Mouse (Mus musculus): ENCODE results near the gene Gm49320. TPM values are rescaled to one million over a fixed set of nuclear protein-coding genes. Genes with fewer than 3 reads are reported as not detected.
A peak's percentile ranks its signal among the peaks of the same experiment; 100 is the strongest.

Gene Gm49320
- polyA plus RNA-seq, 1 experiment from 2014 or later = 2.0 TPM

GRCm38 (mm10) chr8:4265160-4265914 lies 26.7 kb downstream of the Gm49320 start:
- Histone ChIP-seq H3K4me3 (no peak overlapping the region), H3K36me3 (peaks cover 94% of the 10 kb centered on the region)
- WGBS = 89% methylated on average over 15 of the region's 15 CpGs

GRCm38 (mm10) chr8:4267627-4268026 lies 29.0 kb downstream of the Gm49320 start:
- H3K27me3 ChIP-seq = no peaks in the 10 kb centered on the region
- WGBS = 77% methylated on average over 15 of the region's 15 CpGs
- H3K36me3 ChIP-seq = peaks cover 87% of the 10 kb centered on the region
- no peak overlapping the region for H3K4me3 ChIP-seq
- H3K9me3 ChIP-seq = no peaks in the 10 kb centered on the region
- H3K4me2 ChIP-seq (replicated peaks) = no peak overlapping the region
- no peak overlapping the region for H3K9ac ChIP-seq
- no peak overlapping the region for H3K27ac ChIP-seq
- H3K4me1 ChIP-seq = no peaks in the 10 kb centered on the region
- no peak for ATAC-seq (ENCODE audit: insufficient number of reproducible peaks, insufficient read depth, low FRiP score, low TSS enrichment)

More at GRCm38 (mm10) chr8:4265160-4265914, 26.7 kb downstream of the Gm49320 start:
- H3K9me3 ChIP-seq = no peaks in the 10 kb centered on the region
- no peak for ATAC-seq (ENCODE audit: insufficient number of reproducible peaks, insufficient read depth, low FRiP score, low TSS enrichment)
- no peak overlapping the region for H3K4me2 ChIP-seq (replicated peaks)
- no peaks in the 10 kb centered on the region for H3K4me1 ChIP-seq
- no peaks in the 10 kb centered on the region for H3K27me3 ChIP-seq
- no peak overlapping the region for H3K9ac ChIP-seq
- H3K27ac ChIP-seq = no peak overlapping the region

GRCm38 (mm10) chr8:4269609-4270008 lies 30.9 kb downstream of the Gm49320 start:
- WGBS = 91% methylated on average over 6 of the region's 6 CpGs
- Histone ChIP-seq H3K9ac (no peak overlapping the region), H3K4me1 (peaks cover under 1% of the 10 kb centered on the region; the same call in 1 of the 2 replicates), H3K4me2 (replicated peaks) (no peak overlapping the region), H3K27ac (no peak overlapping the region), H3K4me3 (no peak overlapping the region), H3K36me3 (peaks cover 78% of the 10 kb centered on the region), H3K9me3 (no peaks in the 10 kb centered on the region), H3K27me3 (no peaks in the 10 kb centered on the region)
- no peak for ATAC-seq (ENCODE audit: insufficient number of reproducible peaks, insufficient read depth, low FRiP score, low TSS enrichment)

GRCm38 (mm10) chr8:4275275-4276110 lies 36.8 kb downstream of the Gm49320 start, which contains the start of gene Timm44:
Gene Timm44 (minus strand): TSS chr8:4275913.
- H3K36me3 ChIP-seq = peaks cover 23% of the 10 kb centered on the region
- peak within 1 kb of the TSS; percentile 66 for H3K9ac ChIP-seq
- H3K4me1 ChIP-seq = peaks cover 7% of the 10 kb centered on the region
- H3K4me2 ChIP-seq (replicated peaks) = peak within 1 kb of the TSS; percentile 72
- H3K27me3 ChIP-seq = no peaks in the 10 kb centered on the region
- WGBS = under 1% methylated on average over 39 of the region's 39 CpGs
- peak; percentile 91 for ATAC-seq (ENCODE audit: insufficient number of reproducible peaks, insufficient read depth, low FRiP score, low TSS enrichment)
- H3K27ac ChIP-seq = peak within 1 kb of the TSS; percentile 41; the same call in 1 of the 2 replicates
- H3K4me3 ChIP-seq = peak within 1 kb of the TSS; percentile 64
- H3K9me3 ChIP-seq = no peaks in the 10 kb centered on the region

GRCm38 (mm10) chr8:4276111-4276465 lies 37.4 kb downstream of the Gm49320 start:
- peak overlapping the region; percentile 64 for H3K4me3 ChIP-seq
- H3K4me1 ChIP-seq = peaks cover 7% of the 10 kb centered on the region
- peak overlapping the region; percentile 41; the same call in 1 of the 2 replicates for H3K27ac ChIP-seq
- H3K27me3 ChIP-seq = no peaks in the 10 kb centered on the region
- 28% methylated on average over 9 of the region's 9 CpGs for WGBS
- peak overlapping the region; percentile 66 for H3K9ac ChIP-seq
- no peaks in the 10 kb centered on the region for H3K9me3 ChIP-seq
- H3K36me3 ChIP-seq = peaks cover 18% of the 10 kb centered on the region
- ATAC-seq (ENCODE audit: insufficient number of reproducible peaks, insufficient read depth, low FRiP score, low TSS enrichment) = peak; percentile 47; the same call in 1 of the 2 replicates
- H3K4me2 ChIP-seq (replicated peaks) = peak overlapping the region; percentile 72

GRCm38 (mm10) chr8:4292738-4293137 lies 54.1 kb downstream of the Gm49320 start:
- no peak overlapping the region for H3K27ac ChIP-seq

GRCm38 (mm10) chr8:4297822-4298221 lies 59.2 kb downstream of the Gm49320 start:
- Histone ChIP-seq H3K27ac (no peak overlapping the region), H3K9ac (no peak overlapping the region), H3K4me3 (no peak overlapping the region), H3K9me3 (no peaks in the 10 kb centered on the region), H3K36me3 (peaks cover 83% of the 10 kb centered on the region), H3K4me2 (replicated peaks) (no peak overlapping the region), H3K27me3 (no peaks in the 10 kb centered on the region), H3K4me1 (no peaks in the 10 kb centered on the region)
- 91% methylated on average over 4 of the region's 4 CpGs for WGBS
- no peak for ATAC-seq (ENCODE audit: insufficient number of reproducible peaks, insufficient read depth, low FRiP score, low TSS enrichment)

More at GRCm38 (mm10) chr8:4292738-4293137, 54.1 kb downstream of the Gm49320 start:
- Histone ChIP-seq H3K27me3 (no peaks in the 10 kb centered on the region), H3K9ac (no peak overlapping the region), H3K9me3 (no peaks in the 10 kb centered on the region), H3K4me2 (replicated peaks) (no peak overlapping the region), H3K4me1 (no peaks in the 10 kb centered on the region), H3K4me3 (no peak overlapping the region), H3K36me3 (peaks cover 79% of the 10 kb centered on the region)
- WGBS = 93% methylated on average over 5 of the region's 5 CpGs
- ATAC-seq (ENCODE audit: insufficient number of reproducible peaks, insufficient read depth, low FRiP score, low TSS enrichment) = no peak

Other genes starting within 250 kb of the Gm49320 start
- gene Cd209f, start 133.0 kb upstream of the Gm49320 start, polyA plus RNA-seq (2016; fragmentation: Nextera tagmentation; extraction: Ambion mirVana) = not detected in 2 replicates
- not detected in 2 replicates for gene Cd209g, start 104.8 kb upstream of the Gm49320 start, polyA plus RNA-seq (2016; fragmentation: Nextera tagmentation; extraction: Ambion mirVana)
- gene Evi5l, start 72.3 kb upstream of the Gm49320 start, polyA plus RNA-seq (2016; fragmentation: Nextera tagmentation; extraction: Ambion mirVana) = 35.6 and 37.3 TPM in 2 replicates
- 5.5 and 6.1 TPM in 2 replicates for gene Prr36, start 21.4 kb upstream of the Gm49320 start, polyA plus RNA-seq (2016; fragmentation: Nextera tagmentation; extraction: Ambion mirVana)
- 0.56 and 0.67 TPM in 2 replicates for gene Lrrc8e, start 12.0 kb upstream of the Gm49320 start, polyA plus RNA-seq (2016; fragmentation: Nextera tagmentation; extraction: Ambion mirVana)
- gene Map2k7, start 125 bp upstream of the Gm49320 start, polyA plus RNA-seq (2016; fragmentation: Nextera tagmentation; extraction: Ambion mirVana) = 36.1 and 40.1 TPM in 2 replicates
- 5.8 and 6.5 TPM in 2 replicates for gene Tgfbr3l, start 9.3 kb downstream of the Gm49320 start, polyA plus RNA-seq (2016; fragmentation: Nextera tagmentation; extraction: Ambion mirVana)
- gene Snapc2, start 14.2 kb downstream of the Gm49320 start, polyA plus RNA-seq (2016; fragmentation: Nextera tagmentation; extraction: Ambion mirVana) = 71.3 and 71.7 TPM in 2 replicates
- gene Ctxn1, start 20.4 kb downstream of the Gm49320 start, polyA plus RNA-seq (2016; fragmentation: Nextera tagmentation; extraction: Ambion mirVana) = 120 and 141 TPM in 2 replicates
- 64.1 and 64.3 TPM in 2 replicates for gene Timm44, start 37.0 kb downstream of the Gm49320 start, polyA plus RNA-seq (2016; fragmentation: Nextera tagmentation; extraction: Ambion mirVana)
- 23.1 and 26.0 TPM in 2 replicates for gene Ccl25, start 86.3 kb downstream of the Gm49320 start, polyA plus RNA-seq (2016; fragmentation: Nextera tagmentation; extraction: Ambion mirVana)
- gene Elavl1, start 86.5 kb downstream of the Gm49320 start, polyA plus RNA-seq (2016; fragmentation: Nextera tagmentation; extraction: Ambion mirVana) = 316 and 334 TPM in 2 replicates

Measured in embryonic facial prominence, embryonic 12.5 days (tissue).